Mouse (Mus musculus) brain, embryonic 14.5 days (tissue): ENCODE measurements around the gene Ube2e1. TPM values are rescaled to one million over a fixed set of nuclear protein-coding genes. Genes with fewer than 3 reads are reported as not detected.
"Not testable (repeated sequence)": the region's sequence is repeated elsewhere in the genome, so short reads cannot be mapped to it uniquely, and the experiment has no call there.

Source experiments
- DNase-seq: peaks from one replicate; pipeline ENCODE4 v3.0.0-alpha.2; 2011; ENCODE audit warnings: low read depth
- CTCF ChIP-seq: fragments of 200-500 bp; IDR thresholded peaks from 2 replicates; pipeline ENCODE4 v1.5.1; 2012; ENCODE audit warnings: inconsistent platforms, mild to moderate bottlenecking, moderate library complexity, borderline replicate concordance; ENCODE audit not compliant: insufficient read depth, insufficient read length; ENCODE audit errors: extremely low read depth
- POLR2A ChIP-seq: fragments of 200-500 bp; IDR thresholded peaks from 2 replicates; pipeline ENCODE4 v1.6.1; 2012; ENCODE audit warnings: mild to moderate bottlenecking, inconsistent platforms, borderline replicate concordance; ENCODE audit not compliant: poor library complexity, insufficient read depth, insufficient read length, severe bottlenecking; ENCODE audit errors: extremely low read depth
- polyA plus RNA-seq: library from polyadenylated mRNA; depleted of rRNA; stranded (reverse); fragments of >200 nt; gene quantifications from 2 replicates; pipeline ENCODE4 v1.2.3, GENCODE M21; 2012; rRNA removed

Ube2e1 gene
- polyA plus RNA-seq, 1 experiment, result 135 TPM

DNA sequence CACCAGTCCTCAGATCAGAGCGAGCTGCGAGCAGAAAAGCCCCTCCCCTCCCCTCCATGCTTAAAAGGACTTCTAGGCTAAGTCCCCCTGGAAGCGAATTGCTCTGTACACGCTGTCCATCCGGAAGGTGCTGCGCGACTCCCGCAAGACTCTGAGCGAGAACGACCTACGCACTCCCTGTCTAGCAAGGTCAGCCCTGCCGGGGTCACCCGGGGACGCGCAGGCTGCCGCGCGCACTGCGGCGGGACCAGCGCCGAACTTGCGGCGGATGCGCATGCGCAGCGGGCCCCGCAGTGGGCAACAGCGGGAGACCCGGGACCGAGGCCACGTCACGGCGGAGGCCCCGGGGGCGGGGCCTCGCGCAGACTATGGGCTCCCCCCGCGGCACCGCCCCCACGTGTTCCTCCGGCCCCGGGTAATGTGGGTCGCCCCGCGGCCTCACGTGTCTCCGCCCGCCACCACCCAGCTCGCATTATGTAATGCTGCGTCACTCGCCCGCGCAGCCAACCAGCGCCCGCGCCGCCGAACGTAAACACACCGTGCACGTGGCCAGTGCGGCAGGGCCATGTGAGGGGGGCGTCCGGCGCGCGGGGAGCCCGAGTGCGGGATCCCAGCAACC, 93.4 kb downstream of the Ube2e1 start:
- peak; percentile 98 for DNase-seq
- no peak for TF ChIP-seq CTCF
- TF ChIP-seq POLR2A, result peak; percentile 67; the same call in 1 of the 2 replicates

DNA sequence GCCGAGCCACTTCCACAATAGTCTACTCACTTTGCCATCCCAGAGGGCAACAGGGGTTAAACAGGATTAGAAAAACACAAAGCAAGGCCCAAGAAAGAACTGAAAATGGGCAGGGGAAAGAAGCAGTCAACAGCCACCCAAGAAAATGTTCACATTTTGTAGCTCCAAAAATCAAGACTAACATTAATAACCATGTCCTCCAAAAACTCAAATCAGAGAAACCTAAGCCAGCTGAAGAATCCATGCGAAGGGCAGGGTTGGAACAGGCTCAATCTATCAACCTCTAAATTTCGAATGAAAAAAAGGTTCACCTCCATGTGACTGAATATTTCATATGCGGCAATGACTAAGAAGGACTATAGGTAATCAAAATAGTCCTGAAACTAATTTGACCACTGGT, 94.3 kb downstream of the Ube2e1 start:
- TF ChIP-seq CTCF (no peak), POLR2A (no peak)

DNA sequence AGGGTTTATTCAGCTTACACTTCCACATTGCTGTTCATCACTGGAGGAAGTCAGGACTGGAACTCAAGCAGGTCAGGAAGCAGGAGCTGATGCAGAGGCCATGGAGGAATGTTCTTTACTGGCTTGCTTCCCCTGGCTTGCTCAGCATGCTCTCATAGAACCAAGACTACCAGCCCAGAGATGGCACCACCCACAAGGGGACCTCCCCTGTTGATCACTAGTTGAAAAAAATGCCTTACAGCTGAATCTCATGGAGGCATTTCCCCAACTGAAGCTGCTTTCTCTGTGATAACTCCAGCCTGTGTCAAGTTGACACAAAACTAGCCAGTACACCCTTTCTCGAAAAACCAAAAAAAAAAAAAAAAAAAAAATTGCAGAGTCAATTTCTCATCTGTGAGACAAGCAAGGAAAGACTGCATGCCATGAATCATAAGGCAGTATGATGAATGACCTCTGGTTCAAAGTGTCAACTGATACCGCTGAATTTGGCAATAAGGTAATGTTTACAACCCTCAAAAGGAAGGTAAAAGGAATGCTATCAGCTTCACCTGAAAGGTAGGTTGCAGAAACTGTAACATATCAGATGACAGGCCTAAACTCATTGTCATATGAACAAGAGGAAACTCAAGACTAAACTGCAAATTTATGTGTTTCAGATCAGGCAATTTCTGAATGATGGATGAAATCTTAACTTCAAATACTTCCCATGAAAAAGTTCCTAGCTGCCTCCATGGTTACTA, 95.0 kb downstream of the Ube2e1 start:
- not testable (repeated sequence) for DNase-seq

More for the DNA sequence above, 94.3 kb downstream of the Ube2e1 start:
- no peak for DNase-seq

DNA sequence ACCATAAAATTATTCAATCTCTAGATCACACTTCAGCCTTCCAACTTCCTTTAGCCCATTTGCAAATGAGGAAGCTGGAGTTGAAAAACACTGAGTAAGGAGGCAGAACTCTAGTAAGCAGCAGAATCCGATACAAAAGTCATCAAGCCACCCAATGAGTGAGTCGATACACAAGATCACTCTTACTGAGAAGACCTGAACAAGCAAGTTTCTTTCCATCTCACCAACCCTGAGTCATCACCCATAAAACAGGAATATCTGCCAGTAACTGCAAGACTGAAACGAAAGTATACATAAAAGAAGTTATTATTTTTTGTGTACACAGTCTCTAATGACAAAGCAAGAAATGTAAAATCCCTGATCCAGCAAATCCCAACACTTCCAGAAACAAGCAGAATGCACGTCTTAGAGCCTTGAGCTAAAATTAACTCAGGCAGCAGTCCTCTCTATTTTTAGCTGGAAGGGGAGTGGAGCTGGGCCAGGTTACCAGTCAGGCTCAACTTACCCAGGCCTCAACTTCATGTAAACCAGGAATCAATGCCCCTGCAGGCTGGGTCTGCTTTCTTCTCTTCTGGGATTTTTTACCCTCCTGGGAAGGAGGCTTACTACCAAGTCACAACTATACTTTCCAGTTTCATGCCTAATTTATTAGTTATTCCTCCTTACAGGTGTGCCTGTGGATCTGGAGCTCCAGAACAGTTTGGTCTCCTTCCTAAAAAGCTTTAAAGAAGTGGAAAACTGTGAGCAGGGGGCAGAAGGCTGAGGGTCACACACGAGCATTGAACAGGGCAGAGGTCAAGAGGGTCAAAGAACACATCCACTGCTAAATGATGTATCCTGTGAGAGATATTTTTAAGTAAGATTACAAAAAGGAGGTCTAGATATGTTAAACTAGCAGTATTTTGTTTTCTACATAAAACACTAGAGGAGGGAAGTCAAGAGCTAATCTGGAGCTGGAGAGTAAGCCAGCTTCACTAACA, 97.4 kb downstream of the Ube2e1 start:
- TF ChIP-seq POLR2A (no peak), CTCF (no peak)

DNA sequence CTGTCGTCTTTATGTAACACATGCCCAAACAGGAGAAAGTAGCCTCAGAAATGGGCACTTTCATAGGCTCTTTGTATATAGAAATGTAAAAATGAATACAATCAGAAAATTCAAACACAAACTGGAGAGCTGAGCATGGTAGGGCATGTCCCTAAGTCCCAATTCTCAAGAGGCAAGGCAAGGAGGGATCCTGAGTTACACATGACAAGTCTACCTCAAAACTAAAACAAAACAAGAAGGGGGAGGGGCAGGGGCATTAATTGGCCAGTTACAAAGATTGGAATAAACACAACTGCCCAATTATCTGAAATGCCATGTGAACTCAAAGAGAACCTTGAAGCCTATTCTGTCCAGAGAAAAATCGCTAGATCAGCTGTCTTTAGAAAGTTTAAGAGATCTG, 98.6 kb downstream of the Ube2e1 start:
- no peak for DNase-seq
- TF ChIP-seq CTCF, result no peak
- TF ChIP-seq POLR2A, result no peak

More for the DNA sequence above, 97.4 kb downstream of the Ube2e1 start:
- no peak for DNase-seq

Other genes starting within 250 kb of the Ube2e1 start
- gene Nr1d2, start 92.7 kb downstream of the Ube2e1 start, polyA plus RNA-seq, result 3.3 and 5.0 TPM in 2 replicates
- 26.1 and 28.8 TPM in 2 replicates for gene Nkiras1, start 60.7 kb downstream of the Ube2e1 start, polyA plus RNA-seq
- 787 and 1,082 TPM in 2 replicates for gene Rpl15, start 60.5 kb downstream of the Ube2e1 start, polyA plus RNA-seq